Mouse (Mus musculus): ENCODE measurements around the gene Fhit.

GRCm38 (mm10) chr14:9613126-9613525 is 1548.7 kb downstream of the Fhit start:
- no peak for TF ChIP-seq GATA1 (IDR thresholded peaks at IDR 0.05; ENCODE audit: borderline replicate concordance, low read length)
- TF ChIP-seq FLI1 (IDR thresholded peaks at IDR 0.05; ENCODE audit: low read length), result no peak

All from megakaryocyte, embryonic 14.5 days (primary cell).